Mouse (Mus musculus) limb, embryonic 14.5 days (tissue): ENCODE results near the gene Ptpn9. TPM values are rescaled to one million over a fixed set of nuclear protein-coding genes. Genes with fewer than 3 reads are reported as not detected.
"Not testable (repeated sequence)": the region's sequence is repeated elsewhere in the genome, so short reads cannot be mapped to it uniquely, and the experiment has no call there.

Source experiments
- ATAC-seq: fragments of 200-750 bp; cut with Nextera tagmentation; 2 replicates; pipeline ENCODE4 v1.8.0; 2017; ENCODE audit warnings: low read depth, moderate number of reproducible peaks, moderate TSS enrichment; ENCODE audit not compliant: low FRiP score
- DNase-seq: peaks from one replicate; pipeline ENCODE4 v3.0.0-alpha.2; 2015; ENCODE audit warnings: low spot score
- H3K27ac ChIP-seq: fragments of 300-500 bp; sonication (generic); replicated peaks from 2 replicates; pipeline ENCODE4 v1.5.1; 2014; ENCODE audit warnings: low read depth, mild to moderate bottlenecking, low read length, moderate library complexity, mixed read lengths
- H3K27me3 ChIP-seq: fragments of 300-500 bp; sonication (generic); 2 replicates; pipeline ENCODE4 v1.6.1; 2014; ENCODE audit warnings: low read length, mixed read lengths; ENCODE audit not compliant: control insufficient read depth, insufficient read depth
- H3K36me3 ChIP-seq: fragments of 300-500 bp; sonication (generic); 2 replicates; pipeline ENCODE4 v1.6.1; 2014; ENCODE audit warnings: mild to moderate bottlenecking, low read length, moderate library complexity, mixed read lengths; ENCODE audit not compliant: control insufficient read depth, insufficient read depth
- H3K4me1 ChIP-seq: fragments of 300-500 bp; sonication (generic); 2 replicates; pipeline ENCODE4 v1.6.1; 2014; ENCODE audit warnings: antibody characterized with exemption, low read length, mixed read lengths; ENCODE audit not compliant: control insufficient read depth, insufficient read depth
- H3K4me2 ChIP-seq: fragments of 300-500 bp; sonication (generic); replicated peaks from 2 replicates; pipeline ENCODE4 v1.6.1; 2014; ENCODE audit warnings: low read depth, mild to moderate bottlenecking, low read length, moderate library complexity; ENCODE audit not compliant: severe bottlenecking
- H3K4me3 ChIP-seq: fragments of 300-500 bp; sonication (generic); replicated peaks from 2 replicates; pipeline ENCODE4 v1.5.1; 2014; ENCODE audit warnings: low read length
- H3K9ac ChIP-seq: fragments of 300-500 bp; sonication (generic); 2 replicates; pipeline ENCODE4 v1.6.1; 2014; ENCODE audit warnings: mild to moderate bottlenecking, low read depth, low read length, moderate library complexity; ENCODE audit not compliant: severe bottlenecking
- H3K9me3 ChIP-seq: fragments of 300-500 bp; sonication (generic); 2 replicates; pipeline ENCODE4 v1.6.1; 2016; ENCODE audit warnings: low read length; ENCODE audit not compliant: control insufficient read depth
- POLR2A ChIP-seq: fragments of 200-500 bp; IDR thresholded peaks from 2 replicates; pipeline ENCODE4 v1.8.0; 2012; ENCODE audit warnings: inconsistent platforms, mild to moderate bottlenecking, moderate library complexity, borderline replicate concordance; ENCODE audit not compliant: insufficient read depth, insufficient read length; ENCODE audit errors: extremely low read depth
- WGBS: fragments of 180-500 bp; shearing (Covaris S2); extraction: QIAGEN DNeasy Blood & Tissue Kit; methylation state at CpG from one replicate; pipeline ENCODE4 v1.1.7; 2014; 5-methylcytosine and 5-hydroxymethylcytosine counted together
- polyA plus RNA-seq, 2 experiments: library from polyadenylated mRNA; depleted of rRNA in 1 of 2; stranded (reverse) in 1 of 2; unstranded in 1 of 2; fragments of >200 nt; fragmentation: Nextera tagmentation in 1 of 2; extraction: Ambion mirVana in 1 of 2; gene quantifications; 2 replicates each; pipeline versions ENCODE4 v1.2.1 to v1.2.3; 2012 to 2014

Gene Ptpn9
- polyA plus RNA-seq, 2 experiments, result 38.3 to 41.8 TPM

DNA sequence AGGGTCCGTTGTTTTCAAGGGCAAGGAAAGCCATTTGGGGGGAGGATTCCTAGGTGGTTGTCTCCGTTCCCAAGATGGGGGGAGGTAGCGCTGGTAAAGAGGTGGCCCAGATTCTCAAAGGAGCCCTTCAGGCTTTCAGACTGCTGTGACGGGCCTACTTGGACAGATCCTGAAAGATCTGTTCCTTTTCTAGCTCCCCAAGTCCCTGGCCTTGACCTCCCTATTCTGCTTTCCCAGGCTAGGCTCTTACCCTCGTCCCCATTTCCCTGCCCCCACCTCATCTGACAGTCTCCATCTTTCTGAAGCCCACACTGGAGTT is 1.3 kb downstream of the Ptpn9 start:
- H3K9me3 ChIP-seq, result no peaks in the 10 kb centered on the region
- no peak for TF ChIP-seq POLR2A
- peak; percentile 16 for DNase-seq
- no peaks in the 10 kb centered on the region for H3K36me3 ChIP-seq
- H3K9ac ChIP-seq, result peak overlapping the region; percentile 97
- H3K4me1 ChIP-seq, result peaks cover 5% of the 10 kb centered on the region
- peak overlapping the region; percentile 66 for H3K4me2 ChIP-seq
- H3K27me3 ChIP-seq, result no peaks in the 10 kb centered on the region
- H3K27ac ChIP-seq, result peak overlapping the region; percentile 98
- peak overlapping the region; percentile 72 for H3K4me3 ChIP-seq
- ATAC-seq, result no peak
- WGBS, result 0% methylated on average over 5 of the region's 5 CpGs

DNA sequence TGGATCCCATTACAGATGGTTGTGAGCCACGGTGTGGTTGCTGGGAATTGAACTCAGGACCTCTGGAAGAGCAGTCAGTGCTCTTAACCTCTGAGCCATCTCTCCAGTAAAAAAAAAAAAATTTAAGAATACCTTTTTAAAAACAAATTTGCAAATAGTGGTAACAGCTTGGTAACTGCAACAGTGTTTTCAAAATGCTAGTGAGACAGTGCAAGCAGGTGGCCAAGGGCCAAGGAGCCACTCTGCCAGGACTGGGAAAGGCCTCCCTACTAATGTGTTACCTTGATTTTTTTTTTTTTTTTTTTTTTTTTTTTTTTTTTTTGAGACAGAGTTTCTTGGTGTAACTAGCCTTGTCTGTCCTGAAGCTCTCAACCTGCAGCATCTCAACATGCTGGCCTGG is 2.5 kb downstream of the Ptpn9 start:
- WGBS, result 89% methylated on average over 1 of the region's 1 CpGs
- H3K4me1 ChIP-seq, H3K27me3 ChIP-seq, H3K36me3 ChIP-seq, H3K9ac ChIP-seq, H3K27ac ChIP-seq, H3K9me3 ChIP-seq, H3K4me3 ChIP-seq, DNase-seq, H3K4me2 ChIP-seq, ATAC-seq: not testable (repeated sequence)

DNA sequence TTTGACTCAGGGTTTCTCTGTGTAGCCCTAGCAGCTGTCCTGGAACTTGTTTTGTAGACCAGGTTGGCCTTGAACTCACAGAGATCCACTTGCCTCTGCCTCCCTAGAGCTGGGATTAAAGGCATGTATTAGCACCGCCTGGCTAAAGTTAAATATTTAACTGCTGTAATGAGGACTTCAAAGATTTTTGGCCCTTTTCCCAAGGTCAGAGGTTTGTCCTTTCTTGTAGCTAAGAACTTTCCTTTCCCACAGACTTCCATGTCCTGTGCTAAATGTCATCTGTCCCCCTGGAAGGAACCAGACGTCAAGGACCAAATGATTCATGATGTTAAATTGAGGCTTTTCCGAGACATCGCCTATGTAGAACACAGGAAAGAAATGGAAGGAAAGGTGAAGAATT is 8.3 kb downstream of the Ptpn9 start:
- no peak for ATAC-seq
- no peaks in the 10 kb centered on the region for H3K27me3 ChIP-seq
- H3K36me3 ChIP-seq, result peaks cover 9% of the 10 kb centered on the region; the same call in 1 of the 2 replicates
- WGBS, result 67% methylated on average over 4 of the region's 4 CpGs
- no peak overlapping the region for H3K4me3 ChIP-seq
- H3K9ac ChIP-seq, result no peak overlapping the region
- no peak overlapping the region for H3K27ac ChIP-seq
- no peaks in the 10 kb centered on the region for H3K9me3 ChIP-seq
- no peak overlapping the region for H3K4me2 ChIP-seq
- DNase-seq, result no peak
- TF ChIP-seq POLR2A, result no peak
- no peaks in the 10 kb centered on the region for H3K4me1 ChIP-seq

DNA sequence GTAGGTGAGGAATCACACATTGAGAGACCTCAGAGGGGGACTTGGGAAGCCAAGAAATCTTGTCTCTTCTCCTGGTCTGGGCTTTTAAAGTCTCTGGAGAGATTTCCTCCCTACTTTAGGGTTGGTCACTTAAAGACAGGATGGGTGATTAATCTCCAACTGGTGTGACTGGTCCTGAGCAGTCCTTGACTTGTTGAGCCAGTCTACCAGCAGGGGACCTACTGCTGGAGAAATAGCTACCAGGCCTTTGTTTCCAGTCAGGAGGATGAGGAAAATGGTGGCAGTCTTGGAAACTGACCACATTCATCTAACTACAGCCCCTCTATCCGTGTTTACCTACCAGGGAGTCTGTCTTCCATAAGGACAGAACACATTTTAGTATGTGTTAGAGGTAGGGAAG is 17.7 kb downstream of the Ptpn9 start:
- DNase-seq, result no peak
- Histone ChIP-seq H3K36me3 (peaks cover 10% of the 10 kb centered on the region; the same call in 1 of the 2 replicates), H3K27ac (no peak overlapping the region), H3K4me2 (no peak overlapping the region), H3K9ac (no peak overlapping the region), H3K27me3 (no peaks in the 10 kb centered on the region), H3K4me3 (no peak overlapping the region), H3K9me3 (peaks cover 11% of the 10 kb centered on the region; the same call in 1 of the 2 replicates), H3K4me1 (no peaks in the 10 kb centered on the region)
- 79% methylated on average over 1 of the region's 1 CpGs for WGBS
- no peak for TF ChIP-seq POLR2A
- no peak for ATAC-seq

- TF ChIP-seq POLR2A, result no peak
- Histone ChIP-seq H3K4me2 (no peak overlapping the region), H3K9me3 (peaks cover 11% of the 10 kb centered on the region; the same call in 1 of the 2 replicates), H3K4me1 (no peaks in the 10 kb centered on the region), H3K27me3 (no peaks in the 10 kb centered on the region), H3K27ac (no peak overlapping the region), H3K36me3 (peaks cover 10% of the 10 kb centered on the region; the same call in 1 of the 2 replicates), H3K4me3 (no peak overlapping the region), H3K9ac (no peak overlapping the region)
- WGBS, result 86% methylated on average over 4 of the region's 4 CpGs
- DNase-seq (no peak), ATAC-seq (no peak)
Observed at GRCm38 (mm10) chr9:57012895-57013294, 18.2 kb downstream of the Ptpn9 start.

DNA sequence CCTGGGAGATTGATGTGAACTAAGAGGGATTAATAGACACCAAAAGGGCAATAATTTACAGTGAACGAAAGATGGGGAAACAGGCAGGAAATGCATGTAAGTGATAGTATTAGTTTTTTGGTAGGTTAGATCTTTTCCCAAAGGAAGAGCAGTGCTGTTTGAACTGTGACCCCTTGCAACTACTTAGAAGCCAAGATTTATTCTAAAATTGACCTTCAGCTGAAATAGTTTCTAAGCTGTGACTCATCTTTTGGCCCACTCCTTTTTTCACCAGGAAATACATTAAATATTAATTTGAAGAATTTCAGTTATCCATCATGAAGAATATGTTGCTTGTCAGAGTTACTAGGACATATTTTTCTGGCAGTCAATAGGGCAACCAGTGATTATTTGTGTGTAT is 19.0 kb downstream of the Ptpn9 start:
- Histone ChIP-seq H3K9ac (no peak overlapping the region), H3K4me2 (no peak overlapping the region), H3K9me3 (peaks cover 11% of the 10 kb centered on the region; the same call in 1 of the 2 replicates), H3K27ac (no peak overlapping the region), H3K4me3 (no peak overlapping the region), H3K36me3 (peaks cover 10% of the 10 kb centered on the region; the same call in 1 of the 2 replicates), H3K4me1 (no peaks in the 10 kb centered on the region), H3K27me3 (no peaks in the 10 kb centered on the region)
- no peak for TF ChIP-seq POLR2A
- ATAC-seq (no peak), DNase-seq (no peak)
- 79% methylated on average over 1 of the region's 1 CpGs for WGBS
